Mouse (Mus musculus): ENCODE data around the gene Zdhhc22.

DNA sequence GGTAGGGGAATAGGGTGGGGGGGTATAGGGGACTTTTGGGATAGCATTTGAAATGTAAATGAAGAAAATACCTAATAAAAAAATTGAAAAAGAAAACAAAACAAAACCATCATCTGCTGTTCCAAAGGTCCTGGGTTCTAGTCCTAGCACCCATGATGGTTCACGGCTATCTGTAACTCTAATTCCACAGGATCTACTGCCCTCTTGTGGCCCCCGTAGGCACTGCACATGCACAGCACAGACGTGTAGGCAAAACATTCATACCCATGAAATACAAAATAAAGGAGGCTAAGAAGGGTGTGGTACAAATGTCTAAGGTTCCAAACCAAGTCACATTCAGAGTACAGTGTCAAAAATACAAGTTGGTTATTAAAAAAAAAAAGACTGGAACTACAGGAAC is 26.8 kb upstream of the Zdhhc22 start:
- peak; percentile 80; the same call in 1 of the 2 replicates for TF ChIP-seq CTCF (IDR thresholded peaks at IDR 0.05; ENCODE audit: control insufficient read depth, insufficient read depth, insufficient replicate concordance, low read depth, low read length)
- no peak for TF ChIP-seq POLR2A (IDR thresholded peaks at IDR 0.05; ENCODE audit: control insufficient read depth, low read depth, low read length)
